In the genomic region with DNA sequence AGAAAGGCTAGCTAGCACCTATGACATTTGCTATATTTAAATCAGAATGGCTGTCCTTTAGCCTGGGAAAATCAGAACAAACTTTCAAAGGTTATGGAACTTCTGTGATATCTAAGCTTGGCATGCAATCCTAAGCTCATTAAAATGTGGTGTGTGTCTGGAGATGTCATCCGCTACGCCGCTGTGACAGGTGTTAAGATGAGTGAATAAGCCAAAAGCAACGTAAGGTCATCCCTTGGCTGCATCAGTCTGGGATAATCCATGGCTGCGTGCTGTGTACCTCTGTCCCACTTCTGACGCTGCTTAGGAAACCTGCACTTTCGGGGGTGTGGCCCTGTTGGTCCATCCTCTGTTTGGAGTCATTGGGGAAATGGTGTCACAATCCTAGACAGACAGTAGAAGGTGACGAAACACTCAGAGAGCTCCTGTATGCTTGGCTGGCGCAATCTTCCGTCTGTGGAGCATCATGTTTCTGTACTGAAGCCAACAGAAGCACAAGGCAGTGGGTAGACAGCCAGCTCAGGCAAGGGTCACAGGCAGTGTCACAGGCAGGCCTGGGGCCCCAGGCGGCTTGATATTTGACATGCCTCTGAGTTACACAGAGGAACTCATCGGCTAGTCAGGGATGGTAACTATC, we compare ENCODE assay signal across 8 mouse cellular contexts. TPM values are rescaled to one million over a fixed set of nuclear protein-coding genes. Genes with fewer than 3 reads are reported as not detected.
DNase-seq lines count a peak whose midpoint lies in the region; ATAC-seq and TF ChIP-seq lines count a peak whose summit lies in the region.

No protein-coding gene starts in this region.

- peak; percentile 85 for ATAC-seq in heart, embryonic 14.5 days (ENCODE audit: insufficient number of reproducible peaks, insufficient read depth, low FRiP score, low read depth)
- peak; percentile 80 for ATAC-seq in liver, embryonic 13.5 days (ENCODE audit: low read depth)
- no peak for ATAC-seq in midbrain, postnatal 0 days (ENCODE audit: low FRiP score)
- no peak for ATAC-seq in frontal cortex, adult (ENCODE audit: low TSS enrichment)

- no peaks in the 10 kb centered on the region for H3K36me3 ChIP-seq in heart, embryonic 14.5 days (ENCODE audit: control insufficient read depth, insufficient read depth, low read length)
- H3K36me3 ChIP-seq in liver, embryonic 13.5 days = no peaks in the 10 kb centered on the region
- no peaks in the 10 kb centered on the region for H3K36me3 ChIP-seq in midbrain, postnatal 0 days (ENCODE audit: insufficient read depth, low read length)

- no peaks in the 10 kb centered on the region for H3K9me3 ChIP-seq in heart, embryonic 14.5 days (ENCODE audit: control insufficient read depth, low read length)
- no peaks in the 10 kb centered on the region for H3K9me3 ChIP-seq in liver, embryonic 13.5 days (replicated peaks)
- H3K9me3 ChIP-seq in midbrain, postnatal 0 days (ENCODE audit: low read length) = no peaks in the 10 kb centered on the region

- no peak for TF ChIP-seq CTCF in midbrain, postnatal 0 days (IDR thresholded peaks at IDR 0.05)

- H3K4me2 ChIP-seq in heart, embryonic 14.5 days (ENCODE audit: low read length) = peak overlapping the region; percentile 40
- no peak overlapping the region for H3K4me2 ChIP-seq in liver, embryonic 13.5 days
- H3K4me2 ChIP-seq in midbrain, postnatal 0 days (ENCODE audit: low read depth, low read length, poor library complexity, severe bottlenecking) = no peak overlapping the region

- peak; percentile 10 for DNase-seq in urinary bladder, postnatal 14 days (ENCODE audit: low spot score)
- no peak for DNase-seq in urinary bladder, postnatal 25 days (ENCODE audit: low spot score)
- DNase-seq in liver, embryonic 13.5 days = no peak
- no peak for DNase-seq in midbrain, postnatal 0 days (ENCODE audit: low spot score)
- DNase-seq in layer of hippocampus, adult 18-20 months (ENCODE audit: low spot score in 2 of 2) = no peak
- no peak for DNase-seq in thymus, postnatal 10 days (ENCODE audit: low spot score in 2 of 2)

- WGBS in heart, embryonic 14.5 days = 31% methylated on average over 12 of the region's 12 CpGs
- 62% methylated on average over 12 of the region's 12 CpGs for WGBS in liver, embryonic 13.5 days (ENCODE audit: insufficient replicate concordance)
- 80% methylated on average over 12 of the region's 12 CpGs for WGBS in midbrain, postnatal 0 days

- peak overlapping the region; percentile 34; the same call in 1 of the 2 replicates for H3K9ac ChIP-seq in heart, embryonic 14.5 days (ENCODE audit: low read length)
- H3K9ac ChIP-seq in liver, embryonic 13.5 days = no peak overlapping the region
- no peak overlapping the region for H3K9ac ChIP-seq in midbrain, postnatal 0 days (replicated peaks; ENCODE audit: low read length, poor library complexity, severe bottlenecking)

- no peak overlapping the region for H3K4me3 ChIP-seq in heart, embryonic 14.5 days (ENCODE audit: control insufficient read depth in 1 of 2, insufficient read depth in 1 of 2, low read depth in 1 of 2, low read length in 2 of 2)
- H3K4me3 ChIP-seq in liver, embryonic 13.5 days (replicated peaks) = no peak overlapping the region
- H3K4me3 ChIP-seq in midbrain, postnatal 0 days (ENCODE audit: low read depth, low read length) = no peak overlapping the region

- no peaks in the 10 kb centered on the region for H3K27me3 ChIP-seq in heart, embryonic 14.5 days (ENCODE audit: control insufficient read depth, insufficient read depth, low read length)
- H3K27me3 ChIP-seq in liver, embryonic 13.5 days = no peaks in the 10 kb centered on the region
- no peaks in the 10 kb centered on the region for H3K27me3 ChIP-seq in midbrain, postnatal 0 days (ENCODE audit: insufficient read depth, low read length)

- peaks cover 24 to 34% of the 10 kb centered on the region in 2 experiments for H3K4me1 ChIP-seq in heart, embryonic 14.5 days (ENCODE audit: control insufficient read depth in 2 of 2, insufficient read depth in 2 of 2, low read length in 2 of 2)
- H3K4me1 ChIP-seq in liver, embryonic 13.5 days (replicated peaks) = peaks cover 15% of the 10 kb centered on the region
- H3K4me1 ChIP-seq in midbrain, postnatal 0 days (ENCODE audit: insufficient read depth, low read length) = no peaks in the 10 kb centered on the region

- H3K27ac ChIP-seq in heart, embryonic 14.5 days (replicated peaks in 1 of 2; ENCODE audit: control insufficient read depth in 1 of 2, insufficient read depth in 1 of 2, low read depth in 2 of 2, low read length in 2 of 2) = peak overlapping the region; percentile 54 to 60
- no peak overlapping the region for H3K27ac ChIP-seq in liver, embryonic 13.5 days
- H3K27ac ChIP-seq in midbrain, postnatal 0 days (ENCODE audit: low read depth, low read length) = no peak overlapping the region

RNA-seq across cellular contexts. Expression of a gene that starts 15.0 kb away (rescaled TPM):
- 12.1 and 14.9 TPM in 2 replicates for polyA plus RNA-seq in heart, embryonic 14.5 days (2014; fragmentation: Nextera tagmentation; extraction: Ambion mirVana)
- polyA plus RNA-seq in liver, embryonic 13.5 days (2015; fragmentation: Nextera tagmentation; extraction: Ambion mirVana) = 1.3 and 1.6 TPM in 2 replicates
- total RNA-seq in midbrain, postnatal 0 days (2014; rRNA removed) = 1.1 and 2.0 TPM in 2 replicates
- 0.83 and 0.91 TPM in 2 replicates for polyA plus RNA-seq in midbrain, postnatal 0 days (2015; fragmentation: Nextera tagmentation; extraction: Ambion mirVana)
- 1 to 10 TPM; 2.2 to 2.3 TPM for total RNA-seq in layer of hippocampus, adult 18-20 months (2021)

RNA-seq across cellular contexts. Expression of a gene that starts 39.8 kb away (rescaled TPM):
- 32.3 and 33.8 TPM in 2 replicates for polyA plus RNA-seq in heart, embryonic 14.5 days (2014; fragmentation: Nextera tagmentation; extraction: Ambion mirVana)
- 18.4 and 20.7 TPM in 2 replicates for polyA plus RNA-seq in liver, embryonic 13.5 days (2015; fragmentation: Nextera tagmentation; extraction: Ambion mirVana)
- 7.3 and 10.8 TPM in 2 replicates for total RNA-seq in midbrain, postnatal 0 days (2014; rRNA removed)
- 6.4 and 8.7 TPM in 2 replicates for polyA plus RNA-seq in midbrain, postnatal 0 days (2015; fragmentation: Nextera tagmentation; extraction: Ambion mirVana)
- 1 to 10 TPM; 7.5 to 7.9 TPM for total RNA-seq in layer of hippocampus, adult 18-20 months (2021)

Comparison
In these comparisons a context has a peak if more than half of its experiments do, and no peak if none do; other contexts are left out.
1. ATAC-seq: peak in heart, embryonic 14.5 days (single experiment) and liver, embryonic 13.5 days (single experiment); none in midbrain, postnatal 0 days (single experiment) and frontal cortex, adult (single experiment).
2. H3K27ac ChIP-seq: peak in heart, embryonic 14.5 days (2 of 2); none in liver, embryonic 13.5 days (single experiment) and midbrain, postnatal 0 days (single experiment).